Mouse (Mus musculus) skeletal muscle tissue, adult 2 months (tissue): Measurements from ENCODE around the gene Cd59b.
"Not testable (repeated sequence)": the region's sequence is repeated elsewhere in the genome, so short reads cannot be mapped to it uniquely, and the experiment has no call there.

Source experiments
- DNase-seq: peaks from one replicate; pipeline ENCODE4 v3.0.0-alpha.2; 2012; ENCODE audit warnings: low read depth, low spot score

Cd59b gene

DNA sequence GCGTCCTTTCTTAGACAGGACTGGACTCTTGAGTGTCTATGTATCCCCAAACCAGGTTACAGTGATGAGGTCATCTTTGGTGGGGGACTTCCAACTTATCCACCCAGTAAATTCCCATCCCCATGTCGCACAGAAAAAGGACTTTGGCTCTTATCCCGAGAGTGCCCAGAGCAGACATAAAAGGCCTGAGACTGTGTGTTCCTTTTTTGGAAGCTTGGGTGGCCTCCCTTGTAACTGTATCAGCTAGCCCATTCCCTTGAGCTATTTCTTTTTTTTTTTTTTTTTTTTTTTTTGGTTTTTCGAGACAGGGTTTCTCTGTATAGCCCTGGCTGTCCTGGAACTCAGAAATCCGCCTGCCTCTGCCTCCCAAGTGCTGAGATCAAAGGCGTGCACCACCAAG, 4.1 kb upstream of the Cd59b start, which contains the start of gene Gm10912:
TSS of gene Gm10912 (plus strand) at position 301 of the 400 bp plus-strand sequence.
- DNase-seq = not testable (repeated sequence)

DNA sequence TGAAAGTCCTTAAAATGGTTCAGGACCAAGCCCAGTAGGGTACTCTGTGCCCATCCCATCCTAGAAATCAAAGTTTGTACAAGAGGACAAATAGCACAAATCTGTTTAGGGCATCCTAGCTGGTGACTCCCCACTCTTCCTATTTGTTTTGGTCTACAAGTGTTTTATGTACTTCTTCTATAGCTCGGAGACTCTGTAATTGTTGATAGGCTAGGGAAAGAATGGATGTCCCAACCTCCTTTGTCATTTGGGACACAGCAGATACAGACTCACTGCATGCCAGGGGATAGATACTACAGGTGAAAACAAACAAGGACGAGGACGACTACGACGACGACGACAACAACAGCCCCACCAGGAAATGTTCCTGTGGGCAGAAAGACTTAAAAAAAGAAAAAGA, 1.2 kb upstream of the Cd59b start, which contains the start of gene Gm10799:
TSS of gene Gm10799 (minus strand) at position 101 of the 400 bp plus-strand sequence.
- not testable (repeated sequence) for DNase-seq

DNA sequence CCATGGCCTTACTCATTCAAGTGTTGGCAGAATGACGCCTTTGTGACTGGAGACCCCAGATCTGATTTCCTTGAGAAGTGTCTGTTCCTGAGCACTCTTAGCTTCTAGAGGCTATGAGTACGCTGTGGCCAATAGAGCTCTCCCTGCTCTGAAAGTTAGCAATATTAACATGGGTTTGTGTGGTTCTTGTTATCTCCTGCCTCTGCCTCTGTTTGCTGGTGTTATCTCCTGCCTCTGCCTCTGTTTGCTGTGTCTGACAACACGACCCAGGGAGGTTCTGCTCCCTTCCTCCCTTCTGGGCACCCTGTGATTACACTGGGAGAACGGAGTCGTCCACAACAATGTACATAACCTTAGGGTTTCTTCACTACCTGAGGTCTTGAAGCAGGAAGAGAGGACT, 8.6 kb downstream of the Cd59b start:
- not testable (repeated sequence) for DNase-seq

DNA sequence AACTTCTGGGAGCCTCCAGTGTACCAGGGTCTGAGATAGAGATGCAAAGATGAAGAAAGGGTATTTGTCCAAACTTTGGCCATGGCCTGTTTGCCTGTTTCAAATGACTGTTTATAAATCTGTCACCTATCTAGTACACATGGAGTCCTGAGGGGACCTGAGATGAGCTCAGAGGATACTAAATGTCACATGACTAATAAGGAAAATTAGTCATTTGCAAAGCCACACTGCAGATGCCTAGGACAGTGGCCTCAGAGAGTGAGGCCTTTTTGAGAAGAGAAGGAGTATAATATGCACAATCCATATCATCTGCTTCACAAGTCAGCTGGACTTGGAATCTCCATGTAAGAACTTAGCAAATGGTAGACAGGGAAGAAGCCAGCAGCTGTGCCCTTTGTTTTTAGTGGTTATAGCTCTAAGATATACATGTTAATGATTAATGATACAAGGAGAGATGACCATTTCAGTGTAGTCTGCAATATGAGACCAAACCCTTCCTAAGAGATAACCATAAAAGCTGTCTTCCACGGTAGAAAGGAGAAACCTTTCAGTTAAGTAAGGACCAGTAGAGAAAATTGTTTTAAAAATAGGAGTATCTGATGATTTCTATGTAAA, 11.9 kb downstream of the Cd59b start:
- not testable (repeated sequence) for DNase-seq

DNA sequence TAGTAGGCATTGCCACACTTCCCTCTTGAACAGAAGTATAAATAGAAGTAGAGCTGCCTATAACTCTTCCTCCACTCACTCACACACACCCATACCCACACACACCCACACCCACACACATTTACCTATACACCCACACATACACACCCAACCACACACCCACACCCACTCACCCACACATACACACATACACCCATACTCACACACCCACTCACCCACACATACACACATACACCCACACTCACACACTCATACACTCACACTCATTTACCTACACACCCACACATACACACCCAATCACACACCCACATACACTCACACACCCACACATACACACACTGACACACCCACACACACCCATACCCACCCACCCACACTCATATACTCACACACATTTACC, 12.8 kb downstream of the Cd59b start:
- DNase-seq = no peak

- not testable (repeated sequence) for DNase-seq
Observed at GRCm38 (mm10) chr2:104084027-104084426, 14.4 kb downstream of the Cd59b start.

GRCm38 (mm10) chr2:104087562-104087961, 17.9 kb downstream of the Cd59b start:
- not testable (repeated sequence) for DNase-seq

- DNase-seq = no peak
Observed at GRCm38 (mm10) chr2:104093305-104093704, 23.7 kb downstream of the Cd59b start.

GRCm38 (mm10) chr2:104095741-104096213, 26.1 kb downstream of the Cd59b start, which contains the start of gene Cd59a:
Gene Cd59a (plus strand): TSS chr2:104095801.
- peak; percentile 48 for DNase-seq

GRCm38 (mm10) chr2:104096256-104096655, 26.6 kb downstream of the Cd59b start:
- no peak for DNase-seq

DNA sequence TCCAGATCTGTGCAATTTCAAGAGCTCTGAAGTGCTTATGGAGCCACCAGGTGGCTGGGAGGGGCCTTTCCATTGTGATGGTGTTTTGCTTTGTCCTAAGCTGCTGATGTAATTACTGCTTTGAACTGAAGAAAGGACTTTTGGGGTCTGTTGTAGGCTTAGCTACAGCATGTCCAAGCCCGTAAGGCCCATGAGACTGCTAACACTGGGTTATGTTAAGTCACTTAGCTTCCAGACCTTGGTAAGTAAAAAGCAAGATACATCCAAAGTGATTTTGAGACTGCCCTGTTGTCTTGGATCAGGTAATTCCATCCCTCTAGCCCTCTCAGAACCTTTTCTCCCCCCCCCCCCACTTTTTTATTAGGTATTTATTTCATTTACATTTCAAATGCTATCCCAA, 27.1 kb downstream of the Cd59b start:
- not testable (repeated sequence) for DNase-seq

DNA sequence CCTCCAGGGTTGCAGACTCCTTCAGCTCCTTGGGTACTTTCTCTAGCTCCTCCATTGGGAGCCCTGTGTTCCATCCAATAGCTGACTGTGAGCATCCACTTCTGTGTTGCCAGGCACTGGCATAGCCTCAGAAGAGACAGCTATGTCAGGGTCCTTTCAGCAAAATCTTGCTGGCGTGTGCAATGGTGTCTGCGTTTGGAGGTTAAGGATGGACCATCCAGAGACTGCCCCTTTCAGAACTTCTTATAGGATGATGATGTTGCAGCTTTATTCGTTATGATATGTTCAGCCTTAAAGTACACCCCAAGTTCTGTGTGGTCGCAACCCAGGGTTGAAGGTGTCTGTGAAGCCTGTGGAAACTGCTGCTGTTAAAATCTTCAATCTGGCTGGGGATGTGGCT, 27.7 kb downstream of the Cd59b start:
- DNase-seq = not testable (repeated sequence)

GRCm38 (mm10) chr2:104098529-104099230, 29.0 kb downstream of the Cd59b start:
- DNase-seq = no peak

DNA sequence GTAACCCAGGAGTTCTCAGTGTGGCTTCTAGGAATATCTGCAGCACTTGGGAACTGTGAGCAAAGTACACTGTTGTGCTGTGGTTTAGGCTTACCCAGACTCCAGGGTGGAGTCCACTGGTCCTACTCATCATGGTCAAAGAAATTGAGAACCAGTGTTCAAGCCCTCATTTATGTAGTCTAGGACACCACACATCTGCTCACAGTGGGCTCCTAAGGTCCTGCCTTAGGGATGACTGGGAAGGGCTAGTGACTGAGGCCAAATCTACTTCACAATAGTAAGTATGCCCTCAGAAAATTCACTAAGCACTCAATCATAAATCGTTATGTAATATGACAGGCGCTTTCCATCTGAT, 29.6 kb downstream of the Cd59b start:
- DNase-seq = no peak

- no peak for DNase-seq
Observed at GRCm38 (mm10) chr2:104099946-104100345, 30.3 kb downstream of the Cd59b start.

DNA sequence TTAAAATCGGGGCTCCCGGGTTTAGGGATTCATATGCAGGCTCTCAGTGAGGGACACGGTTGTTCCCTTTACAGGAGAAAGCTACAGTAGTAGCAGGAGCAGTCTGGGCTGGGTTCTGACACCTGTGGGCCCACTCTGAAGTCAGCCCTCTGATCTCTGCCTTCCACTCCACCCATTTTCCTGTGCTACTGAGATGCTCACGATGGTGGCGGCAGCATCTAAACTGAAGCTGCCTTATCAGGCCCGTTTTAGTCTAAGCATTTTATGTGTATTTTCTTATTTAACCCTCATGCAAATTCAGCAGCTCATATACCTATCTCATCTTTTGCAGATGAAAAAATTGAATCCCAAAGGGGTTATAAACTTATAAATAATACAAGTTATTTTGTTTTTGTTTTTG, 35.2 kb downstream of the Cd59b start:
- no peak for DNase-seq

- DNase-seq = not testable (repeated sequence)
Observed at GRCm38 (mm10) chr2:104109021-104109420, 39.4 kb downstream of the Cd59b start.

GRCm38 (mm10) chr2:104109528-104109927, 39.9 kb downstream of the Cd59b start:
- DNase-seq = no peak

DNA sequence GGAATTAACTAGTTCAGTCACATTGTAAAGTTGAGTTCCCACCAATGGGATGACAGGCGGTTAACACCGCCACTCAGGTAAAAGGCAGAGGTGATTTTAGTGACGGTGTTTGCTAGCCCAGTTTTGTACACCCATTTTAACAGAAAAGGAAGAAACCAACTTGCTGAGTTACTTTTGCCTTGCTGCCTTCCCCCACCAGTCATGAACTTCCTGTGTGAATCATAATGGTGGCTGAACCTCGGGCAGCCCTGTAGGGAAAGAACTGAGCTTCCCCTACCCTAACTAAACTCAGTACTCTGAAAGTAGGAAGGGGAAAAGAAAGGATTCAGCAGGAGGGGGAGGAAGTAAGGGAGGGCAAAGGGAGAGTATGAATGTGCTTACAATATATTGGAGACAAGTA, 40.4 kb downstream of the Cd59b start:
- DNase-seq = no peak

- not testable (repeated sequence) for DNase-seq
Observed at GRCm38 (mm10) chr2:104111170-104111797, 41.6 kb downstream of the Cd59b start.

- not testable (repeated sequence) for DNase-seq
Observed at GRCm38 (mm10) chr2:104113563-104113962, 43.9 kb downstream of the Cd59b start.

DNA sequence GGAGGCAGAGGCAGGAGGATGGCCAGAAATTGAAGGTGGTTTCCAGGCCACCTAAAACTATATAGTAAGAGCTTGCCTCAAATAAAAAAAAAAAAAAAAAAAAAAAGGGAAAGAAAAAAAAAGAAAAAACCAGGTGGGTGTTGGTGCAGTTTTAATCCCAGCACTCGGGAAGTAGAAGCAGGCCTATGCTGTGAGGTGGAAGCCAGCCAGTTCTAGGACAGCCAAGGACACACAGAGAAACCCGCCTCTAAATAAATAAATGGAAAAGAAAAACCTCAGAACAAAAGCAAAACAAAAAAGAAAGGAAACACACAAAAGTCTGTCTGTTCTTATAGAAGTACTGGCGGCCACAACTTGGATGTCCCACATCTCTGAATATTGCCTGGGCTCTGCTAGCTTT, 45.2 kb downstream of the Cd59b start:
- DNase-seq = no peak
